Mouse (Mus musculus) right cerebral cortex, postnatal 14 days (tissue): ENCODE results near the gene Podxl.
A peak's percentile ranks its signal among the peaks of the same experiment; 100 is the strongest.
"Not testable (repeated sequence)": the region's sequence is repeated elsewhere in the genome, so short reads cannot be mapped to it uniquely, and the experiment has no call there.

Experiments used
- DNase-seq: peaks from one replicate; pipeline ENCODE4 v3.0.0; 2022

Podxl gene

GRCm38 (mm10) chr6:31564901-31565391, 1.2 kb upstream of the Podxl start:
- DNase-seq, result no peak

- DNase-seq, result no peak
Measured at GRCm38 (mm10) chr6:31564182-31564531, 376 bp upstream of the Podxl start.

- no peak for DNase-seq
Measured at GRCm38 (mm10) chr6:31562371-31563080, 1.3 kb downstream of the Podxl start.

- not testable (repeated sequence) for DNase-seq
Measured at GRCm38 (mm10) chr6:31561948-31562347, 1.8 kb downstream of the Podxl start.

GRCm38 (mm10) chr6:31560138-31560959, 3.4 kb downstream of the Podxl start:
- no peak for DNase-seq

GRCm38 (mm10) chr6:31556460-31557100, 7.2 kb downstream of the Podxl start:
- DNase-seq, result no peak

- DNase-seq, result no peak
Measured at GRCm38 (mm10) chr6:31550876-31551532, 12.8 kb downstream of the Podxl start.

GRCm38 (mm10) chr6:31549361-31550051, 14.3 kb downstream of the Podxl start:
- no peak for DNase-seq

- no peak for DNase-seq
Measured at GRCm38 (mm10) chr6:31544318-31544717, 19.5 kb downstream of the Podxl start.

- DNase-seq, result no peak
Measured at GRCm38 (mm10) chr6:31540018-31540417, 23.8 kb downstream of the Podxl start.

GRCm38 (mm10) chr6:31538112-31538511, 25.7 kb downstream of the Podxl start:
- no peak for DNase-seq

- DNase-seq, result no peak
Measured at GRCm38 (mm10) chr6:31537193-31537592, 26.6 kb downstream of the Podxl start.

GRCm38 (mm10) chr6:31534705-31535104, 29.1 kb downstream of the Podxl start:
- DNase-seq, result no peak

- no peak for DNase-seq
Measured at GRCm38 (mm10) chr6:31531880-31532279, 31.9 kb downstream of the Podxl start.

GRCm38 (mm10) chr6:31528339-31528738, 35.4 kb downstream of the Podxl start:
- DNase-seq, result no peak

- peak; percentile 78 for DNase-seq
Measured at GRCm38 (mm10) chr6:31527897-31528296, 35.9 kb downstream of the Podxl start.

- no peak for DNase-seq
Measured at GRCm38 (mm10) chr6:31526929-31527328, 36.9 kb downstream of the Podxl start.

- peak; percentile 66 for DNase-seq
Measured at GRCm38 (mm10) chr6:31525231-31525900, 38.4 kb downstream of the Podxl start.

- DNase-seq, result no peak
Measured at GRCm38 (mm10) chr6:31524647-31525046, 39.1 kb downstream of the Podxl start.

GRCm38 (mm10) chr6:31524121-31524520, 39.7 kb downstream of the Podxl start:
- no peak for DNase-seq

GRCm38 (mm10) chr6:31523657-31524056, 40.1 kb downstream of the Podxl start:
- no peak for DNase-seq

GRCm38 (mm10) chr6:31523039-31523438, 40.7 kb downstream of the Podxl start:
- no peak for DNase-seq
